Mouse (Mus musculus) forebrain, embryonic 16.5 days (tissue): ENCODE measurements around the gene Flnc. TPM values are rescaled to one million over a fixed set of nuclear protein-coding genes. Genes with fewer than 3 reads are reported as not detected.
A peak's percentile ranks its signal among the peaks of the same experiment; 100 is the strongest.

ENCODE experiments used
- ATAC-seq: fragments of 200-750 bp; cut with Nextera tagmentation; 2 replicates; pipeline ENCODE4 v1.8.0; 2017; ENCODE audit warnings: mild to moderate bottlenecking, moderate library complexity
- H3K27ac ChIP-seq: fragments of 300-500 bp; sonication (generic); 2 replicates; pipeline ENCODE4 v1.5.1; 2014; ENCODE audit warnings: low read length, control low read depth
- H3K27me3 ChIP-seq: fragments of 300-500 bp; sonication (generic); replicated peaks from 2 replicates; pipeline ENCODE4 v1.6.1; 2014; ENCODE audit warnings: low read length; ENCODE audit not compliant: control insufficient read depth, insufficient read depth
- H3K36me3 ChIP-seq: fragments of 300-500 bp; sonication (generic); 2 replicates; pipeline ENCODE4 v1.6.1; 2014; ENCODE audit not compliant: control insufficient read depth, insufficient read depth
- H3K4me1 ChIP-seq: fragments of 300-500 bp; sonication (generic); replicated peaks from 2 replicates; pipeline ENCODE4 v1.6.1; 2014; ENCODE audit warnings: low read length; ENCODE audit not compliant: control insufficient read depth, insufficient read depth
- H3K4me2 ChIP-seq: fragments of 300-500 bp; sonication (generic); 2 replicates; pipeline ENCODE4 v1.6.1; 2014; ENCODE audit warnings: mild to moderate bottlenecking, low read length, control low read depth
- H3K4me3 ChIP-seq: fragments of 300-500 bp; sonication (generic); replicated peaks from 2 replicates; pipeline ENCODE4 v1.5.1; 2014; ENCODE audit warnings: mild to moderate bottlenecking, low read length, control low read depth
- H3K9ac ChIP-seq: fragments of 300-500 bp; sonication (generic); replicated peaks from 2 replicates; pipeline ENCODE4 v1.6.1; 2014; ENCODE audit warnings: low read depth, low read length, control low read depth
- H3K9me3 ChIP-seq: fragments of 300-500 bp; sonication (generic); 2 replicates; pipeline ENCODE4 v1.6.1; 2016; ENCODE audit warnings: low read length; ENCODE audit not compliant: control insufficient read depth
- WGBS: fragments of 180-500 bp; shearing (Covaris S2); extraction: QIAGEN DNeasy Blood & Tissue Kit; methylation state at CpG from one replicate; pipeline ENCODE4 v1.1.7; 2014; 5-methylcytosine and 5-hydroxymethylcytosine counted together
- polyA plus RNA-seq: library from polyadenylated mRNA; unstranded; fragments of >200 nt; fragmentation: Nextera tagmentation; extraction: Ambion mirVana; gene quantifications from 2 replicates; pipeline ENCODE4 v1.2.1, GENCODE M21; 2015

Flnc gene
- polyA plus RNA-seq, 1 experiment from 2014 or later = 2.0 TPM

DNA sequence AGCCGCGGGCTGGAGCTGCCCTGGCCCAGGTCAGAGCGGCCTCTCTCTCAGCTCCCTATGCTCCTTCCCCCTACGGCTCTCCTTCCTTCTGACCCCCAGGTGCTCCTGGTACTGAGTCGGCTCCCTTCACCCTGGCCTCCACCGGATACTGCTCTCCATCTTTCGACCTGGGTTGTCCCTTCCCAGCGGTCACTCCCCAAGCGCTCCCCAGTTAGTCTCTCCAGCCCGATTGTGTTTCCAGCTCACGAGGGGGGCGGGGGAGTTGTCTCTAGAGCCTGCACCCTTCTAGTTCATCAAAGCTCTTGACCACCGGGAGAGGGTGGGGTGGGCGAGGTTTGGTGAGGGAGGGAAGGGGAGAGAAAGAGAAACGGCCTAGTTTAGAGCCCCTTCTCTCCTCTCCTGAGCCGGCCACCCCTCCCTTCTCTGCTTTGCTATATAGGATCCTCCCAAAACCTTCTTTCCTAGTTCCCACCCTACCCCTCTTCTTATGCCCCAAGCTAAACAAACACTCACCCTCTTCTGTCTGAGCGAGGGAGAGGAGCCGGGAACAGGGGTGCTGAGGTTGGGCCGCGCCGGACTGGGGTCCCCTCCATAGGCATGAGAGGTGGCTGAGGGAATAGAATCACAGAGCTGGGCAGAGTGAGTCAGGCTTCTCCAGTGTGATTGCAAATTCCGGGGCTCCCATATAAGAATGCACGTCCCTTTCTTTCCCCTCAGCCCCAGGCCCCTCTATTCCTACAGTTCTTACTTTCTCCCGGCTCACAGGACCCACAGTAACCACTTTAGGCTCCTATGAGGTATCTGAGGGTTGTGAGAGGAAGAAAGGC lies 36.1 kb upstream of the Flnc start:
- 0 out of 2 replicates have a peak, but pooled peaks cover 2% of the 10 kb centered on the region for H3K36me3 ChIP-seq
- H3K27ac ChIP-seq = peak overlapping the region; percentile 75
- H3K9ac ChIP-seq = peak overlapping the region; percentile 75
- H3K27me3 ChIP-seq = no peaks in the 10 kb centered on the region
- peak; percentile 23 for ATAC-seq
- WGBS = 3% methylated on average over 23 of the region's 24 CpGs
- H3K4me3 ChIP-seq = peak overlapping the region; percentile 80
- no peaks in the 10 kb centered on the region for H3K9me3 ChIP-seq
- H3K4me1 ChIP-seq = peaks cover 15% of the 10 kb centered on the region
- peak overlapping the region; percentile 69 for H3K4me2 ChIP-seq

DNA sequence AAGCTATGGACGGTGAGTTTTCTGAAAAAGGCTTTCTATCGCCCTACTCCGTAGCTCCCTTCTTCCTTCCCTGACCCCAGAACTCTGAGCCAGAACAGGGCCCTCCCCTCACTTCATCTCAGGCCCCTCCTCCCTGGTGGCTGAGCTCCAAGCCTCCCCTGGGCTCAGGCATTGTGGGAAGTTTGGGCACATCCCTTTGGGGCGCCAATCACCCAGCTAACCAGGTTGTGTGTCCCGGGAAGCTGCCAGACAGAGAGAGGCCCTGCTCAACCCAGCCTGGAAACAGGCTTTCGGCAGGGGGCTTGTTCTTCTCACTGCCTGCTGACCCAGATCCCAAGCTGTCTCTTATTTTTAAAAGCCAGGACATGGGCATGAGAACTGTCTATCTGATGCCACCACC lies 35.5 kb upstream of the Flnc start:
- peak overlapping the region; percentile 75 for H3K9ac ChIP-seq
- H3K4me1 ChIP-seq = peaks cover 16% of the 10 kb centered on the region
- no peaks in the 10 kb centered on the region for H3K9me3 ChIP-seq
- H3K4me3 ChIP-seq = peak overlapping the region; percentile 80
- H3K36me3 ChIP-seq = 0 out of 2 replicates have a peak, but pooled peaks cover 2% of the 10 kb centered on the region
- H3K4me2 ChIP-seq = peak overlapping the region; percentile 69
- under 1% methylated on average over 6 of the region's 6 CpGs for WGBS
- H3K27ac ChIP-seq = peak overlapping the region; percentile 75
- ATAC-seq = peak; percentile 68
- no peaks in the 10 kb centered on the region; the same call in 1 of the 2 replicates for H3K27me3 ChIP-seq

DNA sequence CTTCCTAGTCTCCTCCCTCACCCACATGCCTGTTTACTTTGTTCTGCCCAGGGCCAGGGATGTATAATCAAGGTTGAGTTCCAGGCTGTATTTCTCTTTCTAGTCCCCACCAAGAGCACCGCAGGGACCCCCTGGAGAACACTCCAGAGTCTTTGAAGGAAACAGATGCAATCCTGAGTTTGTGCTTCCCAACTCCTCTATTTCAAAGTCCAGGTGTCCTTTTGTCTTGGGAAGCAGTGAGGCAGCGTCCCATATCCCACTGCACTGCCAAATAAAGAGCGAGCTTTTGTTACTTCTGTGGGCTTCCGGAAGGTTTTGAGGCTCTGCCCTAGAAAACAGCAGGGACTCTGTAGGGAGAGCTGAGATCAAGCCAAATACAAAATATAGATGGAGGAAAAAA lies 33.2 kb upstream of the Flnc start:
- WGBS = 68% methylated on average over 4 of the region's 4 CpGs
- no peaks in the 10 kb centered on the region for H3K9me3 ChIP-seq
- no peaks in the 10 kb centered on the region; the same call in 1 of the 2 replicates for H3K27me3 ChIP-seq
- no peak overlapping the region for H3K27ac ChIP-seq
- 0 out of 2 replicates have a peak, but pooled peaks cover 2% of the 10 kb centered on the region for H3K36me3 ChIP-seq
- no peak overlapping the region for H3K4me3 ChIP-seq
- no peak overlapping the region for H3K9ac ChIP-seq
- H3K4me2 ChIP-seq = no peak overlapping the region
- ATAC-seq = no peak
- H3K4me1 ChIP-seq = peaks cover 19% of the 10 kb centered on the region

DNA sequence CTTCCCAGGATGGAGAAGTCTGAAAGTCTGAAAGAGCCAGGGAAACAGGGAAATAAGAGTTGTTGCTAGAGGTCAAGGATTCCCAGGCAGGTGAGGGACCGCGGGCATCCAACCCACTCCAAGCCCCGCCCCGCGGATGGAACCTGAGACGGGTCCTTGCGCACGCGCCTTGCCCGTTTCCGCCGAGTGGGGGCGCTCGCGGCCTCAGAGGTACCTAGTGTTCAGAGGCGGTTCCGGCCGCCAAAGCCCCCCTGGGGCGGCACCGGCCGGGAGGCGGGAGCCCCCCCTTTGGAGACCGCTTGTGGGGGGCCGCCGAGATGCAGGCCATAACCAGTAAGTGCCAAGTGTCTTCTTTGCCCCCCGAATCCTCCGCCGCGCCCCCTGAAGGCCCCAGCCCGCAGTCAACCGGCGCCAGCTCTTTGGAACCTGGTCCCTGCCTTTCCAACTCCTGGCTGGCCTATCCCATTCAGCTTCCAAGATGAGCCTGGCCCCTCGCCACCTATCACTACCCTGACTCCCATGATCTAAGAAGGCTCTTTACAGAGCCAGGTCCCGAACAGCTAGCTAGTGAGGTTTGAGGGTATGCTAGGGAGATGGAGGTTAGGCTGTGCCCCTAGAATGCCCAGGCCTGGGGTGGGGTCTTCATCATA lies 30.2 kb upstream of the Flnc start:
- WGBS = 8% methylated on average over 34 of the region's 34 CpGs
- no peaks in the 10 kb centered on the region for H3K9me3 ChIP-seq
- no peak for ATAC-seq

DNA sequence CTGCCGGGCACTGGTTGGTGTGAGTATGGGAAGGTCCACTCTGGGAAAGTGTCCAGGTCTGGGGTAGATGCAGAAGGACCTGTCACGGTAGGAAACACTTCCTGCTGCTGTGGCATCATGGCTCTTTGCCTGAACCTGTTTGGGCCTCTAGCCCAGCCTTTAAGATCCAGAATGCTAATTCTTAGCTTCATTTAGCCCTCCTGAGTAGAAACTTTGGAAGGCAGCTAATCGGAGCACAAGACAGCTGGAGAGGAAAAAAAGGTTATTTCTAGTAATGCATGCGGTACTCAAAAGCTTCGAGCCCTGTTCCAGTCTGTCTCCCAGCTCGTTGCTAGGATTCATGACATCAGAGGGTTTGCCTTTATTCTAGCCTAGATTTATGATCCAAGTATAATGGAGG lies 26.6 kb upstream of the Flnc start:
- no peaks in the 10 kb centered on the region; the same call in 1 of the 2 replicates for H3K27me3 ChIP-seq
- ATAC-seq = no peak
- H3K9me3 ChIP-seq = no peaks in the 10 kb centered on the region
- 72% methylated on average over 6 of the region's 6 CpGs for WGBS
- H3K9ac ChIP-seq = no peak overlapping the region
- H3K4me1 ChIP-seq = peaks cover 3% of the 10 kb centered on the region
- no peak overlapping the region for H3K4me2 ChIP-seq
- no peak overlapping the region for H3K4me3 ChIP-seq
- peaks cover 6% of the 10 kb centered on the region for H3K36me3 ChIP-seq
- no peak overlapping the region for H3K27ac ChIP-seq

More for the DNA sequence above, 30.2 kb upstream of the Flnc start:
- Histone ChIP-seq H3K9ac (no peak overlapping the region), H3K27ac (no peak overlapping the region), H3K4me2 (no peak overlapping the region), H3K4me3 (no peak overlapping the region), H3K36me3 (peaks cover 2% of the 10 kb centered on the region; the same call in 1 of the 2 replicates), H3K4me1 (peaks cover 4% of the 10 kb centered on the region), H3K27me3 (no peaks in the 10 kb centered on the region; the same call in 1 of the 2 replicates)

DNA sequence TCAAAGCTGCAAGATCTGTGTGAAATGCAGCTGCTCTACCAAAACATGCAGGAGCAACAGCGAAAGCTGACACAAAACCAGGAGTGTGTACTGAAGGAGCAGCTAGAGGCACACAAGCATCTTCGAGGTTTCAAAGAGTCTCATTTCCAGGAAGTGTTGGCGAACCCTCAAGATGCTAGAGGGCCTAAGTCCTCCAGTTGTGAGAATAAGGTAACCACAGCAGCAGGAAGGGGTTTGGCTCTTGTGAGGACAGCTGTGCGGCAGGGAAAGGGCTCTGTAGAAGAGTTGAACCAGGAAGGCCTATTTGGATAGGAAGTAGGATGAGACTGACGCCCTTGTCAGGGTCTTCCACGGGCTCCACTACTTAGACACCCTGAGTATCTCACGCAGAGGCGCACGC lies 17.6 kb upstream of the Flnc start:
- ATAC-seq = no peak
- WGBS = 85% methylated on average over 9 of the region's 9 CpGs
- Histone ChIP-seq H3K9ac (no peak overlapping the region), H3K36me3 (peaks cover 6% of the 10 kb centered on the region), H3K4me1 (no peaks in the 10 kb centered on the region), H3K4me3 (no peak overlapping the region), H3K9me3 (no peaks in the 10 kb centered on the region), H3K27ac (no peak overlapping the region), H3K27me3 (no peaks in the 10 kb centered on the region), H3K4me2 (no peak overlapping the region)

DNA sequence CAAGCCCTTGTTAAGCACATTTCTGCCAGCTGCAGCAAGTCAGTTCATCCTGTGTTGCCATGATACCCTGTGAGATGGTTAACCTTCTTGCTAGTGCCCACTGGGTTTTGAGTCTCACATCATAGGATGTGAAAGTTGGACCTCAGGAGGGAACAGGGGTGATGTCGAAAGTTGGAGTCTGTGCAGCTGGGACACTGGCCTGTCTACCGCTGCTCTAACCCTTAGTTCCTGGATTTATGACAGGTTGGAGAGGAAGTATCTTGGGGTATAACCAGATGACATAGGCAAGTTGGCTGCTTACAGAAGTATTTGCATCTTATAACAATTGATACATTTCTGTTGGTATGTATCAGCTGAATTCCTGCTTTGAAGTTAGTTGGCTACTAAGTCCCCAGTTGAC lies 12.5 kb upstream of the Flnc start:
- 94% methylated on average over 2 of the region's 2 CpGs for WGBS
- H3K4me3 ChIP-seq = no peak overlapping the region
- ATAC-seq = no peak
- H3K9me3 ChIP-seq = no peaks in the 10 kb centered on the region
- no peak overlapping the region for H3K9ac ChIP-seq
- H3K27ac ChIP-seq = no peak overlapping the region
- no peaks in the 10 kb centered on the region for H3K27me3 ChIP-seq
- no peak overlapping the region for H3K4me2 ChIP-seq
- H3K36me3 ChIP-seq = no peaks in the 10 kb centered on the region
- no peaks in the 10 kb centered on the region for H3K4me1 ChIP-seq

DNA sequence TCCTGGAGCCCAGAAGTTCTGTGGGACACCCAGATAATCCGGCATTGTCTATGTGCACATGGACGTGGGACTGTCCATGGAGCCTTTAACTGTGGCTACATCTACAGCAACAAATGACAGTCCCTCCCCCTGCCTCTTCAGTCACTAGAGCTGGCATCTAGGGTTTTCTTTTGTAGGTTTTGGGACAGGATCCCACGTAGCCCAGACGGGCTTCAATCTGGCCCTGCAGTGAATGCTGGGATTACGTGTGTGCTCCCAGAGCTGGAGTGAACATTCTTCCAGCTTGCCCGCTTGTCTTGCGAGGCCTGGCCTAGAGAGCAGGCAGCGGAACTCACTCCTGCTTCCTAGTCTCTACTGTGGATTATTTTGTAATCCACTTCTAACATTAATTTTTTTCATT lies 7.9 kb upstream of the Flnc start:
- H3K4me2 ChIP-seq = no peak overlapping the region
- H3K4me3 ChIP-seq = no peak overlapping the region
- no peak overlapping the region for H3K27ac ChIP-seq
- H3K9me3 ChIP-seq = no peaks in the 10 kb centered on the region
- no peaks in the 10 kb centered on the region for H3K4me1 ChIP-seq
- no peaks in the 10 kb centered on the region for H3K36me3 ChIP-seq
- H3K9ac ChIP-seq = no peak overlapping the region
- 78% methylated on average over 8 of the region's 8 CpGs for WGBS
- H3K27me3 ChIP-seq = no peaks in the 10 kb centered on the region
- no peak for ATAC-seq

DNA sequence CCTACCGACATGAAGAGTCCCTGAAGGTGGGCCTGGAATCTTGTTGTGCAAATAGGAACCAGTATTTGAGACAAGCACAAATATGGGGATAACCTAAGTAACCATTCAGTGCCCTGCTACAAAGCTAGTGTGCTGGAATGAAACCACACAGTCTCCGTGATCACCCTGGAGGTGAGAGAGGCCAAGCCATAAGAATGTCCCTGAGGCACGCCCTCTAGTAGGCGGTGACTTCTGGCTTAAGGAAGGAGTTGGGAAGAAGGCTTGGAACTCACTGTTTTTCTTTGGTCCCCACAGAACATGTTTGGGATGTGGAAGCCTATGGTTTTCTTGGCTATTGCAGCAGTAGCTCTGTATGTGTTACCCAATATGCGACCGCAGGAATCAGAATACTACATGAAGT lies 6.7 kb upstream of the Flnc start:
- no peak for ATAC-seq
- no peak overlapping the region for H3K9ac ChIP-seq
- no peaks in the 10 kb centered on the region for H3K27me3 ChIP-seq
- H3K4me2 ChIP-seq = no peak overlapping the region
- peaks cover 2% of the 10 kb centered on the region for H3K4me1 ChIP-seq
- no peak overlapping the region for H3K4me3 ChIP-seq
- 80% methylated on average over 6 of the region's 6 CpGs for WGBS
- no peaks in the 10 kb centered on the region for H3K9me3 ChIP-seq
- no peak overlapping the region for H3K27ac ChIP-seq
- H3K36me3 ChIP-seq = no peaks in the 10 kb centered on the region
